Mouse (Mus musculus) liver, embryonic 12.5 days (tissue): ENCODE data around the gene Rhob. TPM values are rescaled to one million over a fixed set of nuclear protein-coding genes. Genes with fewer than 3 reads are reported as not detected.

Experiments
- ATAC-seq: fragments of 200-750 bp; cut with Nextera tagmentation; 2 replicates; pipeline ENCODE4 v1.8.0; 2017; ENCODE audit warnings: moderate number of reproducible peaks, mild to moderate bottlenecking, moderate library complexity
- H3K27ac ChIP-seq: fragments of 300-500 bp; sonication (generic); 2 replicates; pipeline ENCODE4 v1.5.1; 2016; ENCODE audit warnings: mild to moderate bottlenecking
- H3K27me3 ChIP-seq: fragments of 300-500 bp; sonication (generic); replicated peaks from 2 replicates; pipeline ENCODE4 v1.6.1; 2016; ENCODE audit warnings: mild to moderate bottlenecking, moderate library complexity
- H3K36me3 ChIP-seq: fragments of 300-500 bp; sonication (generic); 2 replicates; pipeline ENCODE4 v1.6.1; 2016; ENCODE audit warnings: mild to moderate bottlenecking, moderate library complexity
- H3K4me1 ChIP-seq: fragments of 300-500 bp; sonication (generic); 2 replicates; pipeline ENCODE4 v1.6.1; 2016
- H3K4me2 ChIP-seq: fragments of 300-500 bp; sonication (generic); 2 replicates; pipeline ENCODE4 v1.6.1; 2016; ENCODE audit warnings: mild to moderate bottlenecking, moderate library complexity
- H3K4me3 ChIP-seq: fragments of 300-500 bp; sonication (generic); 2 replicates; pipeline ENCODE4 v1.5.1; 2016; ENCODE audit warnings: mild to moderate bottlenecking, moderate library complexity
- H3K9ac ChIP-seq: fragments of 300-500 bp; sonication (generic); 2 replicates; pipeline ENCODE4 v1.6.1; 2016; ENCODE audit warnings: mild to moderate bottlenecking, moderate library complexity
- H3K9me3 ChIP-seq: fragments of 300-500 bp; sonication (generic); replicated peaks from 2 replicates; pipeline ENCODE4 v1.6.1; 2016; ENCODE audit warnings: mild to moderate bottlenecking, moderate library complexity
- WGBS: fragments of 180-500 bp; shearing (Covaris S2); methylation state at CpG from one replicate; pipeline ENCODE4 v1.1.7; 2016; ENCODE audit not compliant: insufficient replicate concordance; 5-methylcytosine and 5-hydroxymethylcytosine counted together
- polyA plus RNA-seq: library from polyadenylated mRNA; unstranded; fragments of >200 nt; fragmentation: Nextera tagmentation; extraction: Ambion mirVana; gene quantifications from 2 replicates; pipeline ENCODE4 v1.2.1, GENCODE M21; 2016

The Rhob gene
- polyA plus RNA-seq, 1 experiment from 2014 or later: 12.3 TPM

- H3K27me3 ChIP-seq: peaks cover 18% of the 10 kb centered on the region
- peak overlapping the region; percentile 68 for H3K9ac ChIP-seq
- peak overlapping the region; percentile 98 for H3K4me2 ChIP-seq
- WGBS: 45% methylated on average over 17 of the region's 17 CpGs
- no peaks in the 10 kb centered on the region for H3K9me3 ChIP-seq
- H3K36me3 ChIP-seq: no peaks in the 10 kb centered on the region
- H3K4me1 ChIP-seq: peaks cover 41% of the 10 kb centered on the region
- no peak for ATAC-seq
- H3K27ac ChIP-seq: peak overlapping the region; percentile 79
- H3K4me3 ChIP-seq: peak overlapping the region; percentile 75
Measured at GRCm38 (mm10) chr12:8500597-8501570, 1.1 kb upstream of the Rhob start.

GRCm38 (mm10) chr12:8499001-8499870 is 573 bp downstream of the Rhob start:
- Histone ChIP-seq H3K36me3 (no peaks in the 10 kb centered on the region), H3K9ac (peak overlapping the region; percentile 87), H3K9me3 (no peaks in the 10 kb centered on the region), H3K27me3 (peaks cover 18% of the 10 kb centered on the region), H3K4me3 (peak overlapping the region; percentile 75), H3K27ac (peak overlapping the region; percentile 88), H3K4me2 (peak overlapping the region; percentile 98), H3K4me1 (peaks cover 44% of the 10 kb centered on the region)
- peak; percentile 48; the same call in 1 of the 2 replicates for ATAC-seq
- WGBS: under 1% methylated on average over 92 of the region's 99 CpGs

- Histone ChIP-seq H3K4me2 (peak overlapping the region; percentile 98), H3K36me3 (no peaks in the 10 kb centered on the region), H3K9me3 (no peaks in the 10 kb centered on the region), H3K27ac (peak overlapping the region; percentile 88), H3K27me3 (peaks cover 18% of the 10 kb centered on the region), H3K4me3 (peak overlapping the region; percentile 75), H3K9ac (peak overlapping the region; percentile 87), H3K4me1 (peaks cover 44% of the 10 kb centered on the region)
- no peak for ATAC-seq
- 9% methylated on average over 11 of the region's 13 CpGs for WGBS
Measured at GRCm38 (mm10) chr12:8498591-8499000, 1.2 kb downstream of the Rhob start.

GRCm38 (mm10) chr12:8498148-8498571 is 1.6 kb downstream of the Rhob start:
- no peak for ATAC-seq
- Histone ChIP-seq H3K9me3 (no peaks in the 10 kb centered on the region), H3K9ac (peak overlapping the region; percentile 87), H3K4me3 (peak overlapping the region; percentile 75), H3K4me1 (peaks cover 44% of the 10 kb centered on the region), H3K4me2 (peak overlapping the region; percentile 98), H3K36me3 (no peaks in the 10 kb centered on the region), H3K27me3 (peaks cover 18% of the 10 kb centered on the region), H3K27ac (no peak overlapping the region)
- WGBS: 38% methylated on average over 8 of the region's 8 CpGs

GRCm38 (mm10) chr12:8497314-8497706 is 2.5 kb downstream of the Rhob start:
- no peaks in the 10 kb centered on the region for H3K36me3 ChIP-seq
- no peak overlapping the region for H3K4me3 ChIP-seq
- no peak overlapping the region for H3K27ac ChIP-seq
- peaks cover 44% of the 10 kb centered on the region for H3K4me1 ChIP-seq
- H3K9me3 ChIP-seq: no peaks in the 10 kb centered on the region
- 45% methylated on average over 2 of the region's 2 CpGs for WGBS
- H3K9ac ChIP-seq: no peak overlapping the region
- ATAC-seq: no peak
- peaks cover 18% of the 10 kb centered on the region for H3K27me3 ChIP-seq
- H3K4me2 ChIP-seq: peak overlapping the region; percentile 98

GRCm38 (mm10) chr12:8496679-8497313 is 3.0 kb downstream of the Rhob start:
- Histone ChIP-seq H3K4me2 (no peak overlapping the region), H3K36me3 (no peaks in the 10 kb centered on the region), H3K27ac (no peak overlapping the region), H3K4me1 (peaks cover 44% of the 10 kb centered on the region), H3K27me3 (peaks cover 18% of the 10 kb centered on the region), H3K4me3 (no peak overlapping the region), H3K9me3 (no peaks in the 10 kb centered on the region), H3K9ac (no peak overlapping the region)
- 57% methylated on average over 2 of the region's 2 CpGs for WGBS
- no peak for ATAC-seq

- Histone ChIP-seq H3K4me3 (no peak overlapping the region), H3K27ac (peak overlapping the region; percentile 50; the same call in 1 of the 2 replicates), H3K4me1 (peaks cover 38% of the 10 kb centered on the region), H3K9me3 (no peaks in the 10 kb centered on the region), H3K9ac (no peak overlapping the region), H3K27me3 (peaks cover 18% of the 10 kb centered on the region), H3K36me3 (no peaks in the 10 kb centered on the region), H3K4me2 (0 out of 2 replicates have a peak overlapping the region, but pooled peaks have one; percentile 10)
- ATAC-seq: no peak
- WGBS: 43% methylated on average over 15 of the region's 15 CpGs
Measured at GRCm38 (mm10) chr12:8495881-8496678, 3.7 kb downstream of the Rhob start.

GRCm38 (mm10) chr12:8494675-8495074 is 5.1 kb downstream of the Rhob start:
- WGBS: 61% methylated on average over 3 of the region's 3 CpGs
- H3K4me1 ChIP-seq: peaks cover 31% of the 10 kb centered on the region
- no peak overlapping the region for H3K9ac ChIP-seq
- no peak overlapping the region for H3K27ac ChIP-seq
- no peaks in the 10 kb centered on the region for H3K36me3 ChIP-seq
- no peak for ATAC-seq
- no peaks in the 10 kb centered on the region for H3K9me3 ChIP-seq
- H3K4me2 ChIP-seq: no peak overlapping the region
- H3K4me3 ChIP-seq: no peak overlapping the region
- H3K27me3 ChIP-seq: peaks cover 17% of the 10 kb centered on the region

- Histone ChIP-seq H3K27me3 (peaks cover 5% of the 10 kb centered on the region), H3K9me3 (no peaks in the 10 kb centered on the region), H3K27ac (no peak overlapping the region), H3K9ac (no peak overlapping the region), H3K4me1 (peaks cover 18% of the 10 kb centered on the region), H3K4me3 (no peak overlapping the region), H3K36me3 (no peaks in the 10 kb centered on the region), H3K4me2 (no peak overlapping the region)
- WGBS: 51% methylated on average over 3 of the region's 3 CpGs
- no peak for ATAC-seq
Measured at GRCm38 (mm10) chr12:8493386-8493785, 6.4 kb downstream of the Rhob start.

- Histone ChIP-seq H3K9me3 (no peaks in the 10 kb centered on the region), H3K36me3 (no peaks in the 10 kb centered on the region), H3K4me1 (no peaks in the 10 kb centered on the region), H3K27ac (no peak overlapping the region), H3K27me3 (no peaks in the 10 kb centered on the region; the same call in 1 of the 2 replicates), H3K9ac (no peak overlapping the region), H3K4me3 (no peak overlapping the region), H3K4me2 (no peak overlapping the region)
- 71% methylated on average over 4 of the region's 4 CpGs for WGBS
- ATAC-seq: no peak
Measured at GRCm38 (mm10) chr12:8489098-8489497, 10.7 kb downstream of the Rhob start.

GRCm38 (mm10) chr12:8488652-8488980 is 11.2 kb downstream of the Rhob start:
- 64% methylated on average over 4 of the region's 4 CpGs for WGBS
- no peak overlapping the region for H3K4me3 ChIP-seq
- H3K27me3 ChIP-seq: no peaks in the 10 kb centered on the region; the same call in 1 of the 2 replicates
- no peaks in the 10 kb centered on the region for H3K9me3 ChIP-seq
- H3K27ac ChIP-seq: no peak overlapping the region
- H3K4me1 ChIP-seq: no peaks in the 10 kb centered on the region
- no peak overlapping the region for H3K9ac ChIP-seq
- no peak overlapping the region for H3K4me2 ChIP-seq
- no peaks in the 10 kb centered on the region for H3K36me3 ChIP-seq
- ATAC-seq: no peak
